Mouse (Mus musculus): ENCODE results near the gene Gm42421. TPM values are rescaled to one million over a fixed set of nuclear protein-coding genes. Genes with fewer than 3 reads are reported as not detected.

Gm42421 gene
- under 1 TPM in 1 of 2 experiments, not detected in 1; 0.50 TPM for total RNA-seq (2021)
- long read RNA-seq, experiment 1: 0 reads
- long read RNA-seq, experiment 2: 0 reads

- no peak for DNase-seq
- intact Hi-C loops (cut with DNase I): no loop called here
Observed at GRCm38 (mm10) chr5:143927875-143928274, at the start of gene Gm42421. TSS of gene Gm42421 (plus strand) at chr5:143928175.

GRCm38 (mm10) chr5:143885274-143885673 is 42.7 kb upstream of the Gm42421 start:
- no peak for DNase-seq
- intact Hi-C loops (cut with DNase I): no loop called here

- intact Hi-C loops (cut with DNase I): no loop called here
- DNase-seq: no peak
Observed at GRCm38 (mm10) chr5:143890741-143891140, 37.2 kb upstream of the Gm42421 start.

GRCm38 (mm10) chr5:143892255-143892886 is 35.6 kb upstream of the Gm42421 start:
- intact Hi-C loops (cut with DNase I): no loop called here
- DNase-seq: no peak

- intact Hi-C loops (cut with DNase I): no loop called here
- DNase-seq: no peak
Observed at GRCm38 (mm10) chr5:143893396-143893795, 34.6 kb upstream of the Gm42421 start.

GRCm38 (mm10) chr5:143897635-143898330 is 30.2 kb upstream of the Gm42421 start, which contains the start of gene Ankrd61:
TSS of gene Ankrd61 (minus strand) at chr5:143897685.
- intact Hi-C loops (cut with DNase I): no loop called here

GRCm38 (mm10) chr5:143902111-143902510 is 25.9 kb upstream of the Gm42421 start:
- intact Hi-C loops (cut with DNase I): no loop called here
- peak; percentile 48 to 59 for DNase-seq

More at GRCm38 (mm10) chr5:143897635-143898330, 30.2 kb upstream of the Gm42421 start, which contains the start of gene Ankrd61:
- no peak for DNase-seq

- DNase-seq: no peak
- intact Hi-C loops (cut with DNase I): no loop called here
Observed at GRCm38 (mm10) chr5:143903813-143904212, 24.2 kb upstream of the Gm42421 start.

- intact Hi-C loops (cut with DNase I): loop anchor here (5.0 kb wide), 1 partner anchor 349 kb away; no protein-coding TSS in a partner anchor
- DNase-seq: no peak
Observed at GRCm38 (mm10) chr5:143906429-143906828, 21.5 kb upstream of the Gm42421 start.

- intact Hi-C loops (cut with DNase I): loop anchor here (5.0 kb wide), 1 partner anchor 352 kb away; no protein-coding TSS in a partner anchor
- no peak for DNase-seq
Observed at GRCm38 (mm10) chr5:143908926-143909325, 19.0 kb upstream of the Gm42421 start.

- intact Hi-C loops (cut with DNase I): loop anchor here (2.0 to 5.0 kb wide), 2 partner anchors 177 to 352 kb away; partner anchors contain the start of gene Usp42
- DNase-seq: peak; percentile 92 to 95
Observed at GRCm38 (mm10) chr5:143909417-143910400, 18.3 kb upstream of the Gm42421 start, which contains the start of the genes Aimp2 and Pms2. TSS of gene Aimp2 (minus strand) at chr5:143909847. TSS of gene Pms2 (plus strand) at chr5:143909964.

- no peak for DNase-seq
- intact Hi-C loops (cut with DNase I): loop anchor here (5.0 kb wide), 1 partner anchor 349 kb away; no protein-coding TSS in a partner anchor
Observed at GRCm38 (mm10) chr5:143916221-143916620, 11.8 kb upstream of the Gm42421 start.

GRCm38 (mm10) chr5:143917418-143917817 is 10.6 kb upstream of the Gm42421 start:
- peak; percentile 65 to 74 for DNase-seq
- intact Hi-C loops (cut with DNase I): loop anchor here (5.0 kb wide), 1 partner anchor 350 kb away; no protein-coding TSS in a partner anchor

GRCm38 (mm10) chr5:143918120-143918519 is 9.9 kb upstream of the Gm42421 start:
- DNase-seq: no peak
- intact Hi-C loops (cut with DNase I): loop anchor here (5.0 kb wide), 1 partner anchor 351 kb away; no protein-coding TSS in a partner anchor

GRCm38 (mm10) chr5:143924781-143925452 is 3.1 kb upstream of the Gm42421 start:
- DNase-seq: no peak
- intact Hi-C loops (cut with DNase I): no loop called here

- no peak for DNase-seq
- intact Hi-C loops (cut with DNase I): no loop called here
Observed at GRCm38 (mm10) chr5:143929291-143929690, 1.3 kb downstream of the Gm42421 start.

GRCm38 (mm10) chr5:143930656-143931055 is 2.7 kb downstream of the Gm42421 start:
- intact Hi-C loops (cut with DNase I): no loop called here
- no peak for DNase-seq

- DNase-seq: no peak
- intact Hi-C loops (cut with DNase I): no loop called here
Observed at GRCm38 (mm10) chr5:143931863-143932580, 4.0 kb downstream of the Gm42421 start.

GRCm38 (mm10) chr5:143932831-143933230 is 4.9 kb downstream of the Gm42421 start, which contains the start of gene Rsph10b:
TSS of gene Rsph10b (plus strand) at chr5:143933035.
- DNase-seq: no peak
- intact Hi-C loops (cut with DNase I): no loop called here

Data from heart, postnatal 14 days (tissue).